ENCODE assay signal across 9 mouse cellular contexts in genomic region chr9:116091921-116092320, GRCm38 (mm10).
DNase-seq lines count a peak whose midpoint lies in the region; ATAC-seq lines count a peak whose summit lies in the region.
"Had no signal": no experiment of that assay in that cellular context is flagged by ENCODE, and none has a peak within 500 bp of the region (broad histone marks: within the 10 kb centered on the region; RNA-seq: fewer than 3 reads in every experiment).

No protein-coding gene starts in this region.

- no peak for ATAC-seq in frontal cortex, adult (ENCODE audit: low TSS enrichment)

- H3K4me3 ChIP-seq in limb, embryonic 10.5 days, result no peak overlapping the region
- H3K4me3 ChIP-seq: hindbrain, embryonic 15.5 days had no signal

- no peaks in the 10 kb centered on the region for H3K9me3 ChIP-seq in limb, embryonic 10.5 days (replicated peaks)
- H3K9me3 ChIP-seq: hindbrain, embryonic 15.5 days had no signal

- H3K27ac ChIP-seq in limb, embryonic 10.5 days, result peak overlapping the region; percentile 43

- H3K4me1 ChIP-seq in limb, embryonic 10.5 days, result peaks cover 17% of the 10 kb centered on the region

- H3K27me3 ChIP-seq in limb, embryonic 10.5 days (ENCODE audit: low read depth, poor library complexity, severe bottlenecking), result no peaks in the 10 kb centered on the region
- H3K27me3 ChIP-seq: hindbrain, embryonic 15.5 days had no signal

- peaks cover 29% of the 10 kb centered on the region for H3K36me3 ChIP-seq in limb, embryonic 10.5 days
- H3K36me3 ChIP-seq: hindbrain, embryonic 15.5 days had no signal

- WGBS in limb, embryonic 10.5 days, result 56% methylated on average over 5 of the region's 5 CpGs

- DNase-seq in embryo, embryonic 10.5 days (ENCODE audit: low spot score), result peak; percentile 28
- DNase-seq in embryo, embryonic 10 days (ENCODE audit: low spot score), result no peak
- peak; percentile 48 to 55 for DNase-seq in thymus, postnatal 36 days
- DNase-seq in thymus, postnatal 10 days (ENCODE audit: low spot score in 2 of 2), result no peak
- DNase-seq in limb, embryonic 10.5 days (ENCODE audit: low spot score), result peak; percentile 51
- no peak for DNase-seq in natural killer cell, adult 2 months (ENCODE audit: low spot score in 2 of 2)
- no peak for DNase-seq in layer of hippocampus, adult 9-11 months

Comparison
In these comparisons a context has a peak if more than half of its experiments do, and no peak if none do; other contexts are left out.
1. DNase-seq: peak in embryo, embryonic 10.5 days (single experiment), thymus, postnatal 36 days (2 of 2) and limb, embryonic 10.5 days (single experiment); none in embryo, embryonic 10 days (single experiment), thymus, postnatal 10 days (0 of 2), natural killer cell, adult 2 months (0 of 2) and layer of hippocampus, adult 9-11 months (single experiment).